Mouse (Mus musculus) liver, embryonic 14.5 days (tissue): ENCODE data around the gene Clrn3.

Source experiments
- CTCF ChIP-seq: IDR thresholded peaks from 2 replicates; pipeline ENCODE4 v1.5.1; 2016; ENCODE audit warnings: antibody characterized with exemption, low read depth, control low read depth
- EP300 ChIP-seq: IDR thresholded peaks from 2 replicates; pipeline ENCODE4 v1.6.1; 2016; ENCODE audit warnings: antibody characterized with exemption, low read depth

DNA sequence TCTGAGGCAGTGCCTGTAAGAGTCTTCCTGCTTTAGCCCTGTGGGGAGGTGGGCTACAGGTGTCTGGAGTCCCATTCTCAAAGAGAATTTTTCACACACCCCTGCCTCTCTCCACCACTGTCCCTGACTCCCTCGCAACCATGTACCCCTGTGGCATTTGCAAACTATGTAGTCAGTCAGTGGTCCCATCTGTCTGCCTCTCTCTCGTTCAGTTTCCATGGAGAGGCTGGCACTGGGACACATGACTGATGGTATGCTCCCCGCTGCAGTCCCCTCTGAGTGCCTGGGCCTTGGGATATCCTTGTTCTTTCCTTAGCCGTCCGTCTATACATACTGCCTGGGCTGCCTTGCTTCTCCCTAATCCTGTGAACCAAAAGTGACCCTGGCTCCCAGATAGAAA is 37.6 kb upstream of the Clrn3 start:
- no peak for TF ChIP-seq CTCF
- no peak for TF ChIP-seq EP300
